Mouse (Mus musculus): Measurements from ENCODE around the gene Usp46. TPM values are rescaled to one million over a fixed set of nuclear protein-coding genes. Genes with fewer than 3 reads are reported as not detected.

Gene Usp46
- polyA plus RNA-seq, 1 experiment from 2014 or later: 26.9 TPM

DNA sequence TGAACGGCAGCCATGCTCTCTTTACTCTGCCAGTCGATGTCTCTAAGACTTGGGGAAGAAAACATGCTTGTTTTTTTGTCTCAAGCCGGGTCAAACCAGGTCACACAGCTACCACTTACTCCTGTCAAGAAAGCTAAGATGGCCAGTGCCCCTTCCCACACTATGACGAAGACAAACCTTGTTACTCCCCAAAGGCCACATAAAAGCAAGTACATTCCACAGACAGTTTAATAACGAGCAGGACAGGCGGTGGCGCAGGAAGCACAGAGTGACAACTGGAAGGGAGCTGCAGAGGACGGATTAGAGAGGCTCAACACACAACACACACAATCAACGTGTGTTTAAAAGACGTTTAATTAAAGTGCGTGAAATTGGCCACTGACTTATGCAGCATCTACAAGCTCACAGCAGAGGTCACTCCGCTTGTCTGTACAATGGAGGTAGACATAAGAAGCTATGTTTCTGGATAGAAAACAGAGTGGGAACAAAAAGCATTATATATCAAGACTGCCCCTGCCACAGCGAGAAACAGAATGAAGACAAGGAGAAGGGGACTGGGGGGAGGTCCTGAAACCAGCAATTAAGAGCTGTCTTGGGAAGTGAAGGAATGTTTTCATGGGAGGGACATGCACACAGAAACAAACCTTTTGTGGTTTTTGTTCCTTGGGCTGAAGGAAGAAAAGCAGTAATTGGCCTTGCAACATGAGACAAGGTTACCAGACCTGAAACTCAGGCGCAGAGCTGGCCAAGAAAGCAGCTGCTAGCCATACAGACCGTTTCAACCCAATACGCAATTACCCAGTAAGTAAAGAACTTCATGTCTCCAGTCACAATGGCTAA, 117.2 kb downstream of the Usp46 start:
- Histone ChIP-seq H3K27ac (no peak overlapping the region), H3K9me3 (replicated peaks) (no peaks in the 10 kb centered on the region), H3K9ac (no peak overlapping the region), H3K27me3 (no peaks in the 10 kb centered on the region), H3K4me3 (no peak overlapping the region), H3K4me1 (replicated peaks) (no peaks in the 10 kb centered on the region), H3K4me2 (no peak overlapping the region), H3K36me3 (no peaks in the 10 kb centered on the region)
- WGBS: 69% methylated on average over 16 of the region's 16 CpGs
- no peak for ATAC-seq (replicated peaks; ENCODE audit: insufficient number of reproducible peaks, insufficient read depth, low FRiP score, low read depth)

Other genes starting within 250 kb of the Usp46 start
- gene Rasl11b, start 126.9 kb upstream of the Usp46 start, polyA plus RNA-seq (2015; fragmentation: Nextera tagmentation; extraction: Ambion mirVana): 90.2 and 101 TPM in 2 replicates

Measured in heart, embryonic 15.5 days (tissue).